Mouse (Mus musculus): ENCODE results near the gene Pla2g7.

Pla2g7 gene

DNA sequence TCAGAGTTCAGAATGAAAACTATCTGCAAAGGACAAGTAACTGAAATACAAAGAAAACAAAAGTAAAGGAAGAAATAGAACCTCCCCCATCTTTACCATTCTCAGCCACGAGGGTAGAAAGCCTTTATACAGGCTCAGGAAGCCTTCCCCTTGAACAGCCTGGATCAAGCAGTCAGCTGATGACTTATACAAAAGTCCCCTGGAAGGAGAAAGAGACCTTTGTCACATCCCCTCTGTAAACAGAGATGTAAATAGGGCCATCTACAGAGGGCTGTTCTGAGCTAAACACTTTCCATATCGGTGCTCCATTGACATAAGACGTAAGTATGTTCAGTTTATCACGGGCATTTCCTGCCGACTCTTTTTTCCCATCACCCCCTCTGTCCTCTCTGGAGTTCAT is 79.0 kb downstream of the Pla2g7 start:
- no peak for DNase-seq (ENCODE audit: low spot score)

DNA sequence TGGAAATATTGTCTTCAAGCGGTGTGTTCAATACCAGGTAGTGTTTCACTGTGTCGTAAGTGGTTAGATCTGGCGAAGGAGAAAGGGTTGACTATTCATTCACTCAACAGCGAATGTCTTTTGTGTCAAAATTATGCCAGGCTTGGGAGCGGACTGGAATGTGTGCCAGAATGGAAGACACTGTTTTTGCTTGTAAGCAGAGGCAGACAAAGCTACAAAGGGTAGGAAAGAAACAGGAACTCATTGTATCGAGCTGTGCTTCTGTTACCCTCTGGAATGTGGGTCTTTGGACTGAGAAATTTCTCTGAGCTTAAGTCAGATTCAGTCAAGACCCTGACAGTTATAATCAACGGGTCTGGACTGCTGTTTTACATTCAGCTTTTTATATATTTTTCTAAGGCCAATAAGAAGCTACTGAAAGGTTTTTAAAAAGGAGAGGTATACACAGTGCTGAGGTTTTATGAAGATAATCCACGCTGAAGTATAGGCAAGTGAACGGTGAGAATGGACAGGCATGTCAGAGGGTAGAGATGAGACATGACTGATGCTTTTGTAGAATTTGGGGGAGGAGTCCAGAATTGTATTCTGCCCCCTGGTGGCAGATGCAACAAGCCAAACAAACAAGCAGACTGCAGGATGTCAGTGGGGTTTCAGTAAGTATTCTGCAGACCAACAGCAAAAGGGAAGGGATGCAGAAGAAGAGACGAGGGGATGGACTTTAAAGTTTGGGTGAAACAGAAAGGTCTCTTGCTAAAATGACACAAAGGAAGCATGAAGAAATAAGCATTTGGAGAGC is 81.9 kb downstream of the Pla2g7 start:
- DNase-seq (ENCODE audit: low spot score), result no peak

DNA sequence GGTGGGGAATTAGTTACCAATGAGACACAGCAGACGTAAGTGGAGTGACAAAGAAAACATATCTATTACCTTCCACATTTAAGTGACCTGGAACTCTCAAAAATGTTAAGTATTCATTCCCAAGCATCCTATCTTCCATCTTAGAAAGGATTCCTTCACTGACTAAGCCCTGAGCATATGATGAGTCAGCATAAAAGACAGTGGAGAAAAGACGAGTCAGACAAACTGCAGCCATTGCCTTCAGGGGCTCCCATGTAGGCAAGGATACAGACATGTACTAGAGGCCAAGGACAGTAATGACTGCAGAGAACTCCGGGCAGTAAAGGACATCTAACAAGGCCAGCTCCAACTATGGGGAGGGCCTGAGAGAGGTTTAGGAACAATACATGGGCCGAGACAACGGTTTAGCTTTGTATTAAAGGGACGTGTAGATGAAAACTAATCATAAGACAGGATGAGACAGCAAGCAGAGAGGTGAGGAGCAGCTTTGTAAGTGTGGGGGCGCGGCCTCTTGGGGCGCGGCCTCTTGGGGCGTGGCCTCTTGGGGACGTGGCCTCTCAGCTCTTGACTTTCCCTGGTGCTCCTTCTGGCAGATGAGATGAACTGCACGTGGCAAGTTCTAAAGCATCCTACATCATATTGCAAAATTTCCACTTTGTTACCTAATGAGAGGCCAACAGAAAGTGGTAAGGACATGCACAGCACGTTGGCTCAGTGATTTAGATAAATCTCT is 83.6 kb downstream of the Pla2g7 start:
- no peak for DNase-seq (ENCODE audit: low spot score)

Data from urinary bladder, postnatal 14 days (tissue).